Mouse (Mus musculus): ENCODE data around the gene AA467197. TPM values are rescaled to one million over a fixed set of nuclear protein-coding genes. Genes with fewer than 3 reads are reported as not detected.
A peak's percentile ranks its signal among the peaks of the same experiment; 100 is the strongest.

The AA467197 gene
- total RNA-seq, 1 experiment from 2014 or later, result 41.8 TPM

GRCm38 (mm10) chr2:122631226-122631801 lies 5.5 kb upstream of the AA467197 start:
- no peak for ATAC-seq (ENCODE audit: extremely low read depth, insufficient number of reproducible peaks, low FRiP score, poor library complexity, severe bottlenecking)

GRCm38 (mm10) chr2:122637526-122637997 lies 776 bp downstream of the AA467197 start:
- peak; percentile 98 for ATAC-seq (ENCODE audit: extremely low read depth, insufficient number of reproducible peaks, low FRiP score, poor library complexity, severe bottlenecking)

- no peak for ATAC-seq (ENCODE audit: extremely low read depth, insufficient number of reproducible peaks, low FRiP score, poor library complexity, severe bottlenecking)
Measured at GRCm38 (mm10) chr2:122638029-122638428, 1.2 kb downstream of the AA467197 start.

DNA sequence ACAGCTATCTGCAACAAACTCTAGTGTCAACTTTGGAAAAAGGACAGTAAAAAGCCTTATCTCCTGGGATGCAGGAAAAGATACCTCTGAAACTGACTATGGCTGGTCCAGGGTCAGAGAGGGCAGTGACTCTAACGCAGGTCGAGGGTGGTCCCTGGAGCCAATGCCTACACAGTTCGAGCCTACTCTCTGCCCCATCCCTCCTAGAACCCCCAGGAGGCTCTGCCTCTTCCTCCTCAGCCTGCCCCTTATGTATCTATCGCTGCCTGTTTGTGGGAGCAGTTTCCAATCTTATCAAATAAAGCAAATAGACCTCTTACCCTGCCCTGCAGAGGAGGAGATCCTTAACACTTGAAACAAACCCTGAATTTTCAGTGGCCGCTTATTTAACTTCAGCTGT lies 1.9 kb downstream of the AA467197 start:
- no peak for ATAC-seq (ENCODE audit: extremely low read depth, insufficient number of reproducible peaks, low FRiP score, poor library complexity, severe bottlenecking)

- peak; percentile 97 for ATAC-seq (ENCODE audit: extremely low read depth, insufficient number of reproducible peaks, low FRiP score, poor library complexity, severe bottlenecking)
Measured at GRCm38 (mm10) chr2:122652096-122653084, 15.6 kb downstream of the AA467197 start.

GRCm38 (mm10) chr2:122656052-122656451 lies 19.3 kb downstream of the AA467197 start:
- ATAC-seq (ENCODE audit: extremely low read depth, insufficient number of reproducible peaks, low FRiP score, poor library complexity, severe bottlenecking), result no peak

DNA sequence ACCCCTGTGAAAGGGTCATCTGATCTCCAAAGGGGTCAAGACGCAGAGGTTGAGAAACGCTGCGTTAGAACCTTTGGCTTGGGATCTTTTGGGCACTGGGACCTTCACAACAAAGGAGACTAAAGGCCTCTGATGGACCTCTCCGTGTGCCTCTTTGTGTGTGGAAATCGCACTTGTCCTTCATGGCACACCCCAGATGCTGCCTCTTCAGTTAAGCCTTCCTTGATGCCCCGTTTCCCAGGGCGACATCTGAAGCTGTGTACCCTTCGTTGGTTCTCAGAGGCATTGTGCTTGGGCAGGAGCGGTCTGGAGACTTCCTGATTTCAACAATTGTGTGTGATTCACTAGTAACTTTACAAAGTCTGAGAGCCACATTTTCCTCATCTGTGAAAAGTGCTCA lies 20.0 kb downstream of the AA467197 start:
- no peak for ATAC-seq (ENCODE audit: extremely low read depth, insufficient number of reproducible peaks, low FRiP score, poor library complexity, severe bottlenecking)

- no peak for ATAC-seq (ENCODE audit: extremely low read depth, insufficient number of reproducible peaks, low FRiP score, poor library complexity, severe bottlenecking)
Measured at GRCm38 (mm10) chr2:122657707-122658524, 21.1 kb downstream of the AA467197 start.

- no peak for ATAC-seq (ENCODE audit: extremely low read depth, insufficient number of reproducible peaks, low FRiP score, poor library complexity, severe bottlenecking)
Measured at GRCm38 (mm10) chr2:122659825-122660224, 23.0 kb downstream of the AA467197 start.

- ATAC-seq (ENCODE audit: extremely low read depth, insufficient number of reproducible peaks, low FRiP score, poor library complexity, severe bottlenecking), result no peak
Measured at GRCm38 (mm10) chr2:122665253-122665972, 28.6 kb downstream of the AA467197 start.

DNA sequence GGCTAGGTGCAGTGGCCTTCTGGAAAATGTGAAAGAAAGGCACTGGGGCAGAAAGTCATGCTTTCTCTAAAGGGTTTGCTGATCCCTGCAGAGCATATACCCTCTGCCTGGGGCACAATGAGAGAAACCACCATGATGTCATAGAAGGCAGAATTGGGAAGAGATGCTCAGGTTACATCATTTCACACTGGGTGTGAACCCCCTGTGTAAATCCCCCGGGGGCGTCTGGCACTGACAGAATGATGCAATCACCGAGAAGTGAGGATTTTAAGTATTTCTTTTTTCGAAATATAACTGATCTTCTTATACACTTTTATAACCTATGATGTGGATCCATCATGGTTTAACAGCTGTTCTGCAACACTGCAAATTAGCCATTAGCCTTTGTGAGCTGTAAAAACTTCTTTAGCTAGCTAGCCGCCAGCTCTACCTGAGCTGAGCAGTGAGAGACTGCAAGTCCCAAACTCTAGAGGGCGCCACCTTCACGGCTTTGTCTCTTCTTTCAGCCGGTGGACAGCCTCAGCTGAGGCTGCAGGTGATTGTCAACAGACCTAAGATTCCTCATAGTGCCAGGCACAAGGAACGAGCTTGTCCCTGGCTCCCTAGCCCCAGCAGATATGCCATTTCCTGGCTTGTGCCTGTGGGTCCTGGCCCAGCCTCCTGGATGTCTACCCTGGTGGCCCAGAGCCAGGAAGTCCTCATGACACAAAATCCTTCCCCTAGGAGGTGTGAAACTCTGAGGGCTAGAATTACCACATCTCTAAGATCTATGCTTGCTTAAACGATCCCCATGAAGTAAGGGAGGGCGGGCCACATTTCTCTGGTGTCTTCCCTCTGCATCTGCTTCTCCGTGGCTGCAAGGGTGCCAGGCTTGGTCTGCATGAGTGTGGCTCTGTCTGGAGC lies 29.4 kb downstream of the AA467197 start:
- peak; percentile 88 for ATAC-seq (ENCODE audit: extremely low read depth, insufficient number of reproducible peaks, low FRiP score, poor library complexity, severe bottlenecking)

DNA sequence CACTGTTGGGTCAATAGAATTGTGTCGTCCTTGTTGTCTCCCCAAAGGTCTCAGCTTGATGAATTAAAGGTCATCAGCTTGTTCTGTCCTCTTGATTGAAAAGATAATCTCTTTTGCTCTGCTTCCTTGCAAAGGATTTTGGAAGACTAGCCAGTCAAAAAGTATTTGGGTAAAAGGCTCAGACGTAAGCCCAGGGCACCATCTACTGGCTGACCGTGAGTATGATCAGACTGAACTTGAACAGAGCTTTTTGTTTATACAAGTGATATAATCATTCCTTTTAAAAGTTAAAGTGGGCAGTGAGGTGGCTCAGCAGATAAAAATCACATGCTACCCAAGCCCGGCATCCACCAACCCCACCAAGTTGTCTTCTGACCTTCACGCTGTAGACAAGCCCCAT lies 31.1 kb downstream of the AA467197 start:
- peak; percentile 40; the same call in 1 of the 2 replicates for ATAC-seq (ENCODE audit: extremely low read depth, insufficient number of reproducible peaks, low FRiP score, poor library complexity, severe bottlenecking)

- ATAC-seq (ENCODE audit: extremely low read depth, insufficient number of reproducible peaks, low FRiP score, poor library complexity, severe bottlenecking), result no peak
Measured at GRCm38 (mm10) chr2:122671714-122672113, 34.9 kb downstream of the AA467197 start.

- ATAC-seq (ENCODE audit: extremely low read depth, insufficient number of reproducible peaks, low FRiP score, poor library complexity, severe bottlenecking), result no peak
Measured at GRCm38 (mm10) chr2:122672841-122673240, 36.1 kb downstream of the AA467197 start.

GRCm38 (mm10) chr2:122675126-122675525 lies 38.3 kb downstream of the AA467197 start:
- ATAC-seq (ENCODE audit: extremely low read depth, insufficient number of reproducible peaks, low FRiP score, poor library complexity, severe bottlenecking), result no peak

- peak; percentile 26; the same call in 1 of the 2 replicates for ATAC-seq (ENCODE audit: extremely low read depth, insufficient number of reproducible peaks, low FRiP score, poor library complexity, severe bottlenecking)
Measured at GRCm38 (mm10) chr2:122681379-122682137, 44.8 kb downstream of the AA467197 start.

DNA sequence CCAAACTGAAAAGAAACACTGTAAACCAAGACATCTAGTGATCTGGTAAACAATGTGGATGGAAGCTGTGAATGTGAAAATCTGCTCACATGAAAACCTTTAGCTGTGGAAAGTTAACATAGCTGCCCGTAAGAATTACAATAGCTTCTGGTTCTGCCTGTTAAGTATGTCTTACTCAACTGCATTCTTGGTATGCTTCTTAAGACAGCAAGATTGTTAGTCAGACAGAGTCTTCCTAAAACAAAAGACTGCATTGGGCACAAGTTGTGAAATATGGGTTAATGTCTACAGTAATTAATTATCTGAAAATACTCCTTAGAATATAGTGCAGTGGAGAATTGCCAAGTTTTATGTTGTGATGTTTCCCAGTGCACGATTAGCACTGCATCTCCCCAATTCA lies 45.7 kb downstream of the AA467197 start:
- ATAC-seq (ENCODE audit: extremely low read depth, insufficient number of reproducible peaks, low FRiP score, poor library complexity, severe bottlenecking), result no peak

Measured in neutrophil, adult 5-6 weeks (primary cell).